Mouse (Mus musculus): ENCODE data around the gene Wfdc21.

DNA sequence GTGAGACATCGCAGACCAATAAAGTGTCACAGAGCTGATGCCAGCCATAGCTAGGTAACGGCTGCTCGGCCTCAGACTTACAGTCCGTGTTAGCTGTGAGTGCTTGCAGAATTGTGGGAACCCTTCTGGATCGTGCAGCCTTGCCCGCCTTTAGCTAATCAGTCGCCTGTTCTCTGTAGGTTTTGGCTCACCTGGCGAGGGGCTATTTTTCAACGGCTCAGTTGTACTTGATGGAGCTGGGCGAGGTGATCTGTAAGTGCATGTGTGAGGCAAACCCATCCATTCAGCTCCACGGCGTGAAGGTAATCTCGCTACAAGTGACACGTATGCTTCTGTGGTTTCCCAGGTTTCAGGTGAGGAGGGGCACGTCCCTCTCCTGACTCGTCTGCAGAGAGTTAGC lies 27.0 kb downstream of the Wfdc21 start:
- TF ChIP-seq POLR2A (IDR thresholded peaks at IDR 0.05; ENCODE audit: borderline replicate concordance, insufficient read depth, low read length) (no peak), CTCF (IDR thresholded peaks at IDR 0.05; ENCODE audit: borderline replicate concordance, insufficient read depth, low read depth, low read length) (no peak)

Measured in cerebellum, adult 2 months (tissue).